Mouse (Mus musculus) forelimb bud, embryonic 11.5 days (tissue): ENCODE data around the gene Ano6.

Source experiments
- DNase-seq: peaks from one replicate; pipeline ENCODE4 v3.0.0-alpha.2; 2012; ENCODE audit warnings: low read depth, low spot score

Ano6 gene

GRCm38 (mm10) chr15:95790529-95791071 is at the start of gene Ano6:
TSS of gene Ano6 (plus strand) at chr15:95790843.
- DNase-seq = peak; percentile 95

DNA sequence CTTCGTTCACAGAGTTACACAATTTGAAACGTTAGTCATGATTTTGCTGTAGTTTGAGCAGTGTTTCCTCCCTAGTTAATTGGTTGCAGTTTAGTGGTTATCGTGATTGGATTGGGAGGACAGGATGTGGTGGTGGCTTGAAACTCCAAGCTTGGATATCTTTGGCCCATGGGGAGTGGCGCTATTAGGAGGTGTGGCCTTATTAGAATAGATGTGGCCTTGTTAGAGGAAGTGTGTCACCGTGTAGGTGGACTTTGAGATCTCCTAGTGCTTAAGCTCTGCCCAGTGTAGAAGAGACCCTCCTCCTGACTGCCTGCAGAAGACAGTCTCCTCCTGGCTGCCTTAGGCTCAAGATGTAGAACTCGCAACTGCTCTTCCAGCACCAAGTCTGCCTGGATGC is 47.7 kb upstream of the Ano6 start:
- no peak for DNase-seq

GRCm38 (mm10) chr15:95743856-95744255 is 46.8 kb upstream of the Ano6 start:
- DNase-seq = no peak

DNA sequence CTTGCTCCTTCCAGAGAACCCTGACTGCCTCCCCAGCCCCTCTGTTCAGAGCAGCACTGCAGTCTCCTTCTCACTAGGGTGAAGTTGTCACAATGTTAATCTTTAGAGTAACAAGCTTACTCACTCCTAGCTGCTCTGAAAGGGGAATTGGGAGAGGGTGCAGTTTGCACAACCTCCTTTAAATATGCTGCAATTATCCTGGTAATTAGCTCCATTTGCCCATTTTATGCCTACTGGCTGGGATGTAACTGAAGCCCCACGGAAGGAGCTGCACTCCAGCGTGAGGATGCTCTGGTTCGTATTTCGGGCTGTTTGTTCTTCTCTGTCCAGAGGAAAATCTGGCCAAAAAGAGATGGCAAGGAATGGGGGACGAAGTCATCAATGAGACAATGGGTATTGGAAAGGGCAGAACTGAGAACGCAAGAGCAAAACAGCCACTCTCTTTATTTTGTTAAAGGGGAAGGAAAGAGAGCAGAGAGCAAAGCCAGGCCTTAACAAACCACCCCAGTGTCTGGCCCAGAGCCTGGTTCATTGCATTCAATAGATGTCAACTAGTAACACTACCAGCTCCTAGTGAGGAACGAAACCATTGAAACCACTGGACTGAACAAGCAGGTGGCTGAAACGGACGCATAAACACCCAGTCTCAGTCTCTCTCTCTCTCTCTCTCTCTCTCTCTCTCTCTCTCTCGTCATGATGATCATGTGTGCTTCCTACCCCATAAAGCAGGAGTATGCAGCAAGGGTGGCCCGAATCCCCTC is 45.1 kb upstream of the Ano6 start:
- DNase-seq = no peak

GRCm38 (mm10) chr15:95746513-95746912 is 44.1 kb upstream of the Ano6 start:
- DNase-seq = no peak

DNA sequence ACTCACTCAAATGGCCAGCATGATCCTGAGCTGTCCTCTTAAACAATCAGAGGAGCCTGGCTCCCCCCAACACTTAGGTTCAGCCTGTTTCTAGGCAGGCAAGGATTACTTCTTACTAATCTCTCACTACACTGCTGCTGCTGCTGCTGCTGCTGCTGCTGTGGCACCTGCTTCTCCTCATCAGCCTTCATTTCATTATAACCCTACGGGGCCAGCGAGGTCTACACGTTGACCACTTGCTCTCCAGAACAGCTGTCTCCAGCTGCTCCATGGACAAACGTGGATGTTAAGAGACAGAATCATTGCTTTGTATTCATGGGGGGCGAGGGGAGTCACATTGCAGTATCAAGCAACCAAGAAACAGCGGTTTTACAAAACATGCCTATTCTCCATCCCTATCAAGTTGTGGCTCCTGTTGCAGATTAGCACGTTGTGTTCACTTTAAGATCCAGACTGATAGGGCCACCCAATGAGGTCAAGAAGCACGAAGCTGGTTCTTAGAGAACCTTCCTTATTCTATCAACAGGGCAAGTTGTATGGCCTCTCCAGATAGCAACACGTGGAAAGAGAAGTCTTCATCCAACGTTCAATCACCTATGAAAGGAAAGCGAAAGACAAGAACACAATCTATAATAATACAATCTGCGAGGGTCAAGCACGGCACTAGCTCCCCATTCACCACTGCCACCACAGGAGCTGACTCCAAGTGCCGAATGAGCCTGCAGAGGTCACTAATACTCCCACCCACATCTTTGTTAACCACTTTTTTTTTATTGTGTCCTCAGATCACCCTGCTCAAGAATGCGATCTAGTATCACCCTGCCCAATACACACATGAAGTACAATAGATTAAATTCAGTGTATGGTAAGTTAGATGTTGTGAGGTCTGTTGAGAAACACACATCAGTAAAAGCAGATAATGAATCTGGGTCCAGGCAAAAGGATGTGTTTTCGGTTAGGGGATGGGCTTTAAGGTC is 43.4 kb upstream of the Ano6 start:
- no peak for DNase-seq

DNA sequence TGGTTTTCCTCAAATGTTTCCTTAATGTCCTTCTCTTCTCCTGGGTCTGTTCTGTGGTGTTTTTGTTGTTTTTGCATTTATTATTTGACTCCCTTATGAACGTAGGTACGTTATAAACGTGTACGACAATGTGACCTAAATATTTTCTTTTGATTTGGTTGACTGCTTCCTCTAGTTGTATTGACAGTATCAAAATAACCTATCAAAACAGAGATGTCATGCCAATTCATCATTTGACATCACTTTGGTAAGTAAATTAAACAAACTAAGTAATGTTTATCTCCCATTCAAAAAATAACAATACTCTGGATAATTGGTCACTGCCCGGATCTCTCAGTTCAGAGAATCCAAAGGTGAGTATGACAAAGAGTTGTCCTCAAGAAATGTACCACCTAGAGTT is 41.4 kb upstream of the Ano6 start:
- no peak for DNase-seq

- DNase-seq = no peak
Observed at GRCm38 (mm10) chr15:95750038-95750437, 40.6 kb upstream of the Ano6 start.

- no peak for DNase-seq
Observed at GRCm38 (mm10) chr15:95751832-95752676, 38.6 kb upstream of the Ano6 start.

DNA sequence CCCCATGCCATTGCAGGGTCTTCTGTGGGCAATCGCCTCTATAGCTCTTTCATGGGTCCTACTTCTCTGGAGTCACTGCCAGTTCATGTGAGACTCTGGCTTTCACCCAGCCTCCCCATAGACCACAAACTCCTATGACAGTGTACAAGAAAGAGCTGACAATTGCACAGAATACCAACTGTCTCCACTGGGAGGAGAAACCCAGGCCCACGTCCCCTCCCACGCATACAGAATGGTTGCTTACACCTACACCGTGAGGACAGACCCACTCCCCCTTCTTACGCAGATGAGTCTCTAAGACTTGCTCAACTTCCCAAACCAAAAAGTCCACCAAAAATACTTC is 38.0 kb upstream of the Ano6 start:
- DNase-seq = no peak

GRCm38 (mm10) chr15:95753031-95753430 is 37.6 kb upstream of the Ano6 start:
- no peak for DNase-seq

DNA sequence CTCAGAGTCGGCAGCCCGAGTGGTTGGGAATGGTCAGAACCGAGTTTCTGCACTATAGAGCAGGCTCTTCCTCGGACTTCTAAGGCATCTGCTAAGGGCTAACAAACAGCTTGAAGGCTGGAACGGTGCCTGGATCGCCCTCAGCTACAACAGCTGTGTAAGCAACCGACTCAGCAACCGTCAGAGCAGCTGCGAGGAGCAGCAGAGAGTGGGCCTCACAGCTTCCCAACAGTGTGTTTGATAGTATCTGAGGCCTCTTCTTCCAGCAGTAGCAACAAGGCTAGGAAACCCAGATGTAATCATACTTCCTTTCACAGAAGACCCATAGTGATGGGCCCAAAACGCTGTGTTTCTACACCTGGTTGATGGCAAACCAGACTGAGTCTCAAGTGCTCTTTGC is 33.5 kb upstream of the Ano6 start:
- DNase-seq = no peak

- DNase-seq = no peak
Observed at GRCm38 (mm10) chr15:95758069-95758468, 32.6 kb upstream of the Ano6 start.

DNA sequence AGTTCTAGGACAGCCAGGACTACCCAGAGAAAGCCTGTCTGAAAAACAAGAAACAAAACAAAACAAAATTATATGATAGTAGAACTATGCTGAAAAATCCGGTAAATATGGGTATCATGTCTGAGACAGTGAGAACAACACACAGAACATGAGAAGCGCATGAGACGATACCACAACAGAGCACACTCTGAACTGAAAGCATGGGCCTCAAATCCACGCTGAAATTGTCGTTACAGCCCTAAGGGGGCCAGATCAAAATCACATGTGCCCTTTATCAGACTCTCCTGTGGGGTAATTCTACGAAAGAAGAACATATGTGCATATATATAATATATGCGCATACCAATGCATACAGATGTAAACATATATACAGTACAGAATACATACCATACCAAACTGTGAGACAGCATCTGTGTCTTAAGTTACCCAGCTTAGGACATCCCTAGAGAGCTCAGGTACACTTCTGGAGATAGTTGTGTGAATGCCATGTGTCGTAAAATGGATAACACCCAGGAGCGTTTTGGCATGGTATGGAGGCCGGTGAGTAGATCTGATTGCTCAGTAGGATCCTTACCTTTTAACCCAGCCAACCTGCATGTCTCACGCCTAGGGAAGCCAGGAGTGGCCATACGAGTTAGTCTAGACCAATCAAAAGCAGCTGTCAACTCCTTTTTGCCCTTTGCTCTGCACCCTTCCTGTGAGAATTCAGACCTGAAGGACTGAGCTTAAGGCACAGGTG is 31.8 kb upstream of the Ano6 start:
- DNase-seq = no peak

DNA sequence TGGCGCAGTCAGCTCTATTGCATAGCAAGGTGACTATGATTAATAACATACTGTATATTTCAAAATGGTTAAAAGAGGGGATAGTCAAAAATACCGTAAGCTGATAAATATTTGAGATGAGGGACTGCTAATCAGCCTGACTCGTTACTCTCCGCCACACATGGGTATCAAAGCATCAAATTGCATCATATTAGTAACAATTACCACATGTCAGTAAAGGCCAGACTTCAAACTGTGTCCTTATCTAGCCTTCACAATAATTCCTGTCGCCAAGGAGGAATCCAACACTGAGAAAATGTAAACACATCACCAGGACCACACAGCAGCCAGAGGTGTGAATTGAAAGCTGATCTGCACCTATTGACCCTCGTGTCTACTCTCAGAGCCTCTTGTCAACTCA is 30.8 kb upstream of the Ano6 start:
- DNase-seq = no peak

DNA sequence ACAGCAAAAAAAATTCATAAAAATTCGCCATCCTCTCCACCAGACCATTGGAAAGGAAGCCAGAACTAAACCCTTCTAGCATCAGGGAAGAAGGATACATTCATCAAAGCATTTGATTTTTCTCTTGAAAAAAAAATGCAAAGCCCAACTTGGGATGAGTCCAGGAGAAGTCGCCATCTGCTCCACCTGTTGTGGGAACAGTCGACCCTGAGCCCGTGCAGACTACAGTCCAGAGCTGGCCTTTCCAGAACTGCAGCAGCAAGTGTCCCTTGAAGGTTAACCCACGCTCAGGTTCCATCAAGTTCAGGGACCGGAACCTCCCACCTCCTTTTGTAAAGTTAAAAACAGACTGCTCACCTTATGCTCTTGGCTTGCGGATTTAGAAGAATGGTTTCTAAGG is 29.2 kb upstream of the Ano6 start:
- no peak for DNase-seq

- DNase-seq = peak; percentile 76
Observed at GRCm38 (mm10) chr15:95762661-95763303, 27.9 kb upstream of the Ano6 start.

DNA sequence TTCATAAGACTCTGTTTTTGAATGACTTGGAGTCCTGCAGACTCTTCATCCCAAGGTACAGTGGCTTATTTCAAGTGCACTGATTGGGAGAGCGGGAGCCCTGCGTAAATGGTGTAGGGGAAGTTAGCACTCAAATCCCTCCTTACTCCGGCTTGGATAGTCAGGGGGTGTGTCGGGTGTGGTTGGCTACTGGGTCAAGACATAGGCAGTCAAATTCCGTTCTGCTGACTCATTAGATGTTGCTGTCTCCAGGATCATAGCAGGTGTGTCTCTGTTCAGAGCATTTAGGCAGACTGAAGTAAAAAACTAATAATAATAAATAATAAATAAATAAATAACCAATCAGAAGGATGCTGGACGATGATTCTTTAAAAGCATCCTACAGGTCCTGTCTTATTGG is 27.2 kb upstream of the Ano6 start:
- no peak for DNase-seq

DNA sequence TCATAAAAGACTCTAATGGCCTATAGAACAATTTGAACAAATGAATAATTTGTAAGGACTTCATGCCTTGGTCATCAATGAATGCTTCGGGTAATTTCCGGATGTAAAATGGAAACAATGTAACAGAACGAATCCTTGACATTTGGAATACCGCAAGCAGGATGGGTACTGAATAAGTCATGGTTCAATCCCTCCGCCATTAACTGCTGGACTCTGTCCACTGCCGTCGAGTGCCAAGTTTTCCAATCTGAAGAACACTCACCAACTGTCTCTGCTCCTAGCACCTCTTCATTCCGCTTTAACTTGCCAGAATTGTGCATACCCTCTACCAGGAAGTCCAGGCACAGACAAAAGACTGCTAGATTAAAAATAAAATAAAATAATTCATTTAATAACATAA is 25.4 kb upstream of the Ano6 start:
- no peak for DNase-seq

DNA sequence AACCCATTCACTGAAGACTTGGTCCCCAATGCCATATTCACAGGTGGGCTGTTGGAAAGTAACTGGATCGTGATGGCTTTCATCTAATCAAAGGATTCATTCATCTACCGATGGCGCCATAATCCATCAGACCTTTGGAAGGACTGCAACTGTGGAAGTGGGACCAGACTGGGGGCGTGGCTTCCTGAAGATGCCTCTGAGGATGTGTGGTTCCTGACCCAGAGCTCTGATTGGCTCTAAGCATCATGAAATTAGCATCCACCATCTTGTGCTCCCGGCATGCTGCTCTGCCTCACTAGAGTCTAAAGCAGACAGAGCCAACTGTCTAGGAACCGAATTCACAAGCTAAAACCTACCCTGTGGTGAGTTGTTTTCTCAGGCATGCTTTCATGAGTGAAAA is 24.7 kb upstream of the Ano6 start:
- no peak for DNase-seq
